Mouse (Mus musculus): ENCODE measurements at regions not wholly inside any gene's neighbourhood (a gene's known extent, or its start where the extent isn't known, plus 50 kb on each side); places are given as distances from the start of the nearest gene placed in this dataset.

DNA sequence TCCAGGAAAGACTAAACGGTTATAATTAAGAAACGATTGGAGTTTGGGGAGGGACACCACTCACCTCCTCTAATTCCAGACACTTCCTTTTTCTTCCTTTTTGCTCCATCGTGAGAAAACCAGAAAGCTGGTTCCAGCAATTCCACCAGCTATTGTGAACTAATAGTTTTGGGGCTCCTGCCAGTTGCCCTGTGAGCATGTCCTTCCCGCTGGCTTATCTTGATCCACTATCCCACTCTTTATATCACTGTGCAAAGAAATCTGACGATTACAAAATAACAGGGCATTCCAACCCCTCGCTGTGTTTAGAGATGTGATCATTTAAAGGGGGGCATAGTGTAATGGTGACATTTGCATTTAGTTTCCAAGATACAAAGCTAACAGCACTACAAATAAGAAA lies 130.5 kb upstream of the Nav3 start:
- no peak for TF ChIP-seq CTCF (IDR thresholded peaks at IDR 0.05; ENCODE audit: borderline replicate concordance, extremely low read depth, insufficient read depth, insufficient read length)
- no peak for TF ChIP-seq POLR2A (IDR thresholded peaks at IDR 0.05; ENCODE audit: borderline replicate concordance, extremely low read depth, insufficient read depth, insufficient read length, poor library complexity, severe bottlenecking)
- no peak for DNase-seq (ENCODE audit: low read depth)

DNA sequence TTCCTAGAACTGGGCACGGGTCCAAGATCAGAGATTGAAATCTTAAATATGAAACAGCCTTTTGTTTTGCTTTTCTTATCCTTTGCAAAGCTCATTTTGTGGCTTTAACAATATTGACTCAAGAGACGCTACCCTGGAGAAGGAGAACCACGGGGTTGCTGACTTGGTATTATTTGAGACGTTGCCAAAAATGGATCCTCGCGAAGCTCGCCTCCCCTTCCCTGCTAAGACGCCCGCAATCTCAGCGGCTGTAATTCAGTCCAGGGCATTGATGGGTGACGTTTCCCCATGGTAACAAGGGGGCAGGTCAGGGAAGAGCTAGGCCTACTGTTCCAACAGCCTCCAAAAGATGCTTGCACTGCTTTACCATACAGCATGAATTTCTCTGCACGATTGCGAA lies 131.5 kb upstream of the Nav3 start:
- DNase-seq (ENCODE audit: low read depth): peak; percentile 63
- TF ChIP-seq CTCF (IDR thresholded peaks at IDR 0.05; ENCODE audit: borderline replicate concordance, extremely low read depth, insufficient read depth, insufficient read length) (no peak), POLR2A (IDR thresholded peaks at IDR 0.05; ENCODE audit: borderline replicate concordance, extremely low read depth, insufficient read depth, insufficient read length, poor library complexity, severe bottlenecking) (no peak)

DNA sequence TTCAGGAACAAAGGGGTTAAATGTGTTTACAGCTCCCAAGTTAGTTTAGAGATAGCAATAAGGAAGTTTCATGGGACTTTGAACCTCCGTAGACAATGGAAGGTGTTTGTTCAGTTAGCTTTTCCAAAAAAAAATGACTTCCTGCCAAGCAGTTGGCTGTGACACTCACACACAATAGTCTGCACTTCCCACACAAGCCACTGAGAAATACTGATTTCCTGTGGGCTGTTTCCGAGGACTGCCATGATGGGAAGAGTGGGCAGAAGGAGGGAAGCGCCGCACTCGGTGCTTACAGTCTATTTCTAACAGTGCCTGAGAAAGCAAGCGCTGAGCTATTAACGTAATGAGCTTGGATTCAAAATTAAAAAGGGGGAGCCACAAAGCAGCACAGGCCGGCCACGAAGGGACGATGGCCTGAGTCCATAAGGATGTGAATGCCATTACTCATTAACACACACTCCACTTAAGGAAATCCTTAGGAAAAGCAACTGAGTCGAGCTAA lies 144.4 kb upstream of the Nav3 start:
- peak; percentile 66 for DNase-seq (ENCODE audit: low read depth)
- TF ChIP-seq CTCF (IDR thresholded peaks at IDR 0.05; ENCODE audit: borderline replicate concordance, extremely low read depth, insufficient read depth, insufficient read length) (no peak), POLR2A (IDR thresholded peaks at IDR 0.05; ENCODE audit: borderline replicate concordance, extremely low read depth, insufficient read depth, insufficient read length, poor library complexity, severe bottlenecking) (no peak)

- no peak for DNase-seq (ENCODE audit: low read depth)
- no peak for TF ChIP-seq CTCF (IDR thresholded peaks at IDR 0.05; ENCODE audit: borderline replicate concordance, extremely low read depth, insufficient read depth, insufficient read length)
- TF ChIP-seq POLR2A (IDR thresholded peaks at IDR 0.05; ENCODE audit: borderline replicate concordance, extremely low read depth, insufficient read depth, insufficient read length, poor library complexity, severe bottlenecking): no peak
These were observed 134.9 kb upstream of the E2f7 start for GRCm38 (mm10) chr10:110610336-110610735.

GRCm38 (mm10) chr10:110617004-110617403 lies 128.2 kb upstream of the E2f7 start:
- peak; percentile 17 for DNase-seq (ENCODE audit: low read depth)
- no peak for TF ChIP-seq POLR2A (IDR thresholded peaks at IDR 0.05; ENCODE audit: borderline replicate concordance, extremely low read depth, insufficient read depth, insufficient read length, poor library complexity, severe bottlenecking)
- TF ChIP-seq CTCF (IDR thresholded peaks at IDR 0.05; ENCODE audit: borderline replicate concordance, extremely low read depth, insufficient read depth, insufficient read length): no peak

- TF ChIP-seq POLR2A (IDR thresholded peaks at IDR 0.05; ENCODE audit: borderline replicate concordance, extremely low read depth, insufficient read depth, insufficient read length, poor library complexity, severe bottlenecking) (no peak), CTCF (IDR thresholded peaks at IDR 0.05; ENCODE audit: borderline replicate concordance, extremely low read depth, insufficient read depth, insufficient read length) (no peak)
- DNase-seq (ENCODE audit: low read depth): no peak
These were observed 126.0 kb upstream of the E2f7 start for GRCm38 (mm10) chr10:110619193-110619592.

DNA sequence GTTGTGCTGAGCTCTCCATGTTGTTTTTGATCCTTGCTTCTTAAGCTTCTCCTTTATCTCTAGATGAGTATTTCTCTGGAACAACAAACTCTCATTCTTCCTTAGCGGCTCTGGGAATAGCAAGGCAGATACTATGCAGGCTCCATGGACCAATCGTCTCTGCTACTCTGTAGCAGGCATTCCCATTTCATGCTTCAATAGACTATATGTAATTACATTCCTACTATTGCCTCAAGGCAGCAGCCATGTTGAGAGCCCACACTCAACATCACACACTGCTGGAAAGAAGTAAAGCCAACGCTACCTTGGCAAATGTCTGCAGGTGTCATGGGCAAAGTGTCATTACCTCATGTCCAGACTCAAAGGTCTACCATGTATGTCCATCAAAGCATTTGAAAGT lies 119.6 kb upstream of the E2f7 start:
- no peak for DNase-seq (ENCODE audit: low read depth)
- TF ChIP-seq CTCF (IDR thresholded peaks at IDR 0.05; ENCODE audit: borderline replicate concordance, extremely low read depth, insufficient read depth, insufficient read length) (no peak), POLR2A (IDR thresholded peaks at IDR 0.05; ENCODE audit: borderline replicate concordance, extremely low read depth, insufficient read depth, insufficient read length, poor library complexity, severe bottlenecking) (no peak)

- peak; percentile 37 for DNase-seq (ENCODE audit: low read depth)
- no peak for TF ChIP-seq CTCF (IDR thresholded peaks at IDR 0.05; ENCODE audit: borderline replicate concordance, extremely low read depth, insufficient read depth, insufficient read length)
- no peak for TF ChIP-seq POLR2A (IDR thresholded peaks at IDR 0.05; ENCODE audit: borderline replicate concordance, extremely low read depth, insufficient read depth, insufficient read length, poor library complexity, severe bottlenecking)
These were observed 104.8 kb upstream of the E2f7 start for GRCm38 (mm10) chr10:110640406-110640805.

GRCm38 (mm10) chr10:110642065-110642690 lies 103.1 kb upstream of the E2f7 start:
- TF ChIP-seq CTCF (IDR thresholded peaks at IDR 0.05; ENCODE audit: borderline replicate concordance, extremely low read depth, insufficient read depth, insufficient read length) (no peak), POLR2A (IDR thresholded peaks at IDR 0.05; ENCODE audit: borderline replicate concordance, extremely low read depth, insufficient read depth, insufficient read length, poor library complexity, severe bottlenecking) (no peak)
- DNase-seq (ENCODE audit: low read depth): peak; percentile 49

GRCm38 (mm10) chr10:110647603-110648002 lies 97.6 kb upstream of the E2f7 start:
- no peak for TF ChIP-seq CTCF (IDR thresholded peaks at IDR 0.05; ENCODE audit: borderline replicate concordance, extremely low read depth, insufficient read depth, insufficient read length)
- no peak for TF ChIP-seq POLR2A (IDR thresholded peaks at IDR 0.05; ENCODE audit: borderline replicate concordance, extremely low read depth, insufficient read depth, insufficient read length, poor library complexity, severe bottlenecking)
- peak; percentile 86 for DNase-seq (ENCODE audit: low read depth)

- DNase-seq (ENCODE audit: low read depth): no peak
- TF ChIP-seq POLR2A (IDR thresholded peaks at IDR 0.05; ENCODE audit: borderline replicate concordance, extremely low read depth, insufficient read depth, insufficient read length, poor library complexity, severe bottlenecking) (no peak), CTCF (IDR thresholded peaks at IDR 0.05; ENCODE audit: borderline replicate concordance, extremely low read depth, insufficient read depth, insufficient read length) (no peak)
These were observed 95.1 kb upstream of the E2f7 start for GRCm38 (mm10) chr10:110650107-110650506.

- DNase-seq (ENCODE audit: low read depth): peak; percentile 39
- TF ChIP-seq CTCF (IDR thresholded peaks at IDR 0.05; ENCODE audit: borderline replicate concordance, extremely low read depth, insufficient read depth, insufficient read length) (no peak), POLR2A (IDR thresholded peaks at IDR 0.05; ENCODE audit: borderline replicate concordance, extremely low read depth, insufficient read depth, insufficient read length, poor library complexity, severe bottlenecking) (no peak)
These were observed 94.4 kb upstream of the E2f7 start for GRCm38 (mm10) chr10:110650851-110651250.

Data from brain, embryonic 14.5 days (tissue).